Mouse (Mus musculus) gastrocnemius, postnatal 25 days (tissue): ENCODE measurements around the gene C7. TPM values are rescaled to one million over a fixed set of nuclear protein-coding genes. Genes with fewer than 3 reads are reported as not detected.
A peak's percentile ranks its signal among the peaks of the same experiment; 100 is the strongest.

ENCODE experiments used
- DNase-seq: peaks from one replicate; pipeline ENCODE4 v3.0.0; 2022
- total RNA-seq, 2 experiments: library from RNA; stranded (reverse); gene quantifications; 1 replicate in 1 of 2; 2 replicates in 1 of 2; pipeline ENCODE4 v1.2.3; 2021

C7 gene
- total RNA-seq, 2 experiments from 2014 or later, result 1.4 to 1.8 TPM

GRCm38 (mm10) chr15:5002903-5003302, 60.6 kb downstream of the C7 start:
- DNase-seq, result no peak

- peak; percentile 16 for DNase-seq
Measured at GRCm38 (mm10) chr15:4973355-4973754, 90.2 kb downstream of the C7 start.

Other genes with a start within 250 kb of the C7 start
- gene Mroh2b, start 165.0 kb downstream of the C7 start, total RNA-seq, result not detected
- gene Card6, start 44.8 kb upstream of the C7 start, total RNA-seq, result 1 to 10 TPM; 1.9 to 2.1 TPM
- 100 to 1,000 TPM; 168 to 176 TPM for gene Rpl37, start 52.9 kb upstream of the C7 start, total RNA-seq
- 10 to 100 TPM; 11.5 to 11.6 TPM for gene Prkaa1, start 80.1 kb upstream of the C7 start, total RNA-seq
- gene Ttc33, start 121.8 kb upstream of the C7 start, total RNA-seq, result 10 to 100 TPM; 39.3 to 48.5 TPM
- 1 to 10 TPM in 1 of 2 experiments, under 1 TPM in 1; 0.49 to 1.9 TPM for gene Ptger4, start 180.4 kb upstream of the C7 start, total RNA-seq